Mouse (Mus musculus): ENCODE results near the gene Krtap28-13.
A peak's percentile ranks its signal among the peaks of the same experiment; 100 is the strongest.

Gene Krtap28-13

GRCm38 (mm10) chr1:83060643-83061042, at the start of gene Krtap28-13:
TSS of gene Krtap28-13 (plus strand) at chr1:83060930.
- no peak for DNase-seq

DNA sequence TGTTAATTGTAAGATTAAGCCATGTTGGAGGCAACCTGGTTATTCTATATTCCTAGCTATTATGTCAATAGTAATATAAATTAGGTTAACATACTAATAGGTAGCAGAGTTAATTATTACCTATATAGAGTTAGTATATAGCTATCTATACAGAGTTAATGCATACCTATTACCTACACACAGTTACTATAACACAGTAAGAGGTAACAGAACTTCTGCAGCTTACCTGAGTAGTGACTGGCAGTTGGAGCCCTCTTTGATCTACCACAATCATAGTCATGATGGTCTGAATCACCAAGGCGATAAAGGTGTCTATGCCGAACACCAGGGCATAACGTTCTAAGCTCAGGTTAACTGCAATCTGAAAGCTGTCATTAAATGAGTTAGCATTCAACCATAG, 46.3 kb upstream of the Krtap28-13 start:
- DNase-seq: no peak

GRCm38 (mm10) chr1:83015329-83015879, 45.3 kb upstream of the Krtap28-13 start:
- no peak for DNase-seq

DNA sequence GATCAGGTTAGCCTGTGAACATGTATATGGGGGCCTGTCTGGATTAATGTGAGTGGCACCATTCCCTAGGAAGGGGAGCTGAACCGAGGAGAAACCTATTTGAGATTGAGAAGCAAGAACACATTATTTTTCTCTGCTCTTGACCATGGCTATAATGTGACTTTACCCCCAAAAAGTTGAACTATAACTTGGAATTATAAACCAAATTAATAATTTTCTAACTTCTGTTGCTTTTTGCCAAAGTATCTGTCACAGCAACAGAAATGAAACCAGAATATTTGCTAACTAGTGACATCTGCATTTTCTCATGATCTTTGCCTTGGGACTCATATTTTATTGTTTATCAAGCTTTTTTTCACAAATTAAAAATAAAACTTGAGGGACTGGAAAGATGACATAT, 44.2 kb upstream of the Krtap28-13 start:
- DNase-seq: no peak

DNA sequence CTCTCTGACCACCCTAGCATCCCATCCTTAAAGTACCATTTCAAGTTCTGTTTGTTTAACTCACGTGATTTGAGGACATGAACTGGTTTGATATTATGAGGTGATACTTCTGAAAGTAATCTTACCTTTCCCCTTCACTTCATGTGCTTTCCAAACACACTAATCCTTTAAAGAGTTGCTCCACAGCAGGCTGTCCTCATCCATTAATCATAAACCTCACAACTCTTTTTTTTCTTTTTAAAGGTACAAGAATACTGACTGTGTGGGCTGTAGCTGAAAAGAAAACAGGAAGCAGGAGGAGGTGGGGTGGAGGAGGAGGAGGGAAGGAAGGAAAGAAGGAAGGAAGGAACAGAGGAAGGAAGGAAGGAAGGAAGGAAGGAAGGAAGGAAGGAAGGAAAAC, 28.8 kb upstream of the Krtap28-13 start:
- DNase-seq: no peak

DNA sequence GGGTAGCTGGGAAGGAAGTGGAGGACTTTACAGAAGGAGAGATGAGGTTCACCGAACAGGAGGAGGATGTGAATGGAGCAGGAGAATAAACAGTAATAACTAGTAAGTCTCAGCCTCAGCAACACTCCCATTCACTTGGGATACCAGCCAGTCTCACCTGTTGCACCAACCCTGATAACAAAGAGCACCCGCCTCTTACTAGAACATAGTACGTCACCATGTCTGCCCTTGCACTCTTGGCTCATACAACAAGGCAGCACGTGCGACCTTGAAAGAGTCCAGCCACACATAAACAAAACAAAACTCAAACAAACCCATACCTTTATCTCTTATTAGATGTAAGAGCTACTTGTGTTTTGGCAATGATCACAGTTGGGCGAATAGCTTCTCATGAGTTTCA, 28.2 kb upstream of the Krtap28-13 start:
- peak in 1 of 2 experiments; percentile 10 for DNase-seq

GRCm38 (mm10) chr1:83034509-83034908, 26.2 kb upstream of the Krtap28-13 start:
- DNase-seq: no peak

GRCm38 (mm10) chr1:83036892-83037667, 23.6 kb upstream of the Krtap28-13 start:
- no peak for DNase-seq

DNA sequence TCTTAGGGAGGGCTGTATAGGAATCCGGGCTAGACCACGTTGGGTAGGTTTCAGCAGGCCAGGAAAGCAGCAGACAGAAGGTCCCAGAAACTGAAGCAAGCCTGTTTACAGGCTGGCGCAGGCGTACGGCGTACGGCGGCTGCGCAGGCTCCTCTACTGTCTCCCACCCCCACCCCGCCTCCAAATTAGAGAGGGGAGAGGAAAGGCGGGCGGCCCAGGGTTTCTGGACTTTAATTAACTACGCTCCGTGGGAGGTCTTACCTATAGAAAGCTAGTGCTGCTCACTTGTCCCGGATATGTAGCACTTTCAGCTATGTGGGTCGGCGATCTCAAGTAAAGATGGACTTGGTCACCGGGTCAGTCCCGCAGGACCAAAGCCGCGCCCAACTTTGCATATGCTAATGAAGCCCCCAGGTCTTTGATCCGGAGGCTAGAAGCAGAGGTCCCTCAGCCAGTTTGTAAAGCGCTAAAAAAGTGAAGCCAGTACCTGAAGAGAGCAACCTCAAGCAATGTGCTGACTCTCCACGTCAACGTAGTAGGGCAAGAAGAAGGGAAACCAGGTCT, 22.5 kb upstream of the Krtap28-13 start, which contains the start of gene Slc19a3:
TSS of gene Slc19a3 (minus strand) at position 340 of the 564 bp plus-strand sequence.
- DNase-seq: peak; percentile 25 to 60

DNA sequence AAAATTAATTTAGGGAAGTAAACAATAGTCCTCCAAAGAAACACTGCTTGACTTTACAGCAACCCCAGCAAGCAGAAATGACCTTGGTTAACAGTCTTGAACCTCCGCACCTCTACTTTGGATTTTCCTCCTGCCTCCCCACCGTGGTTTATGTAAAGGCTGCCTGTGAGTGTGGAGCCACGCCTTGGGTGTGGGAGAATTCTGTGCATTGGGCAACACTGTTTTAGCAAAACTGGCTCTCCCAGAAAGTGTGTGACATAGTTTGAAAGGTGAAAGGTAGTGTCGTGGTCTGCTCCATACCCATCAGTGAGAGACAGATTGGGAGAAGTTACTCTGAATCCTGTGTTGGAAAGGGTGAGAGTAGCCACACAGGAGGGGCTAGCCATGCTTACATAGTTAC, 21.6 kb upstream of the Krtap28-13 start:
- DNase-seq: no peak

- DNase-seq: no peak
Measured at GRCm38 (mm10) chr1:83042380-83042779, 18.4 kb upstream of the Krtap28-13 start, which contains the start of gene Krtap28-10. TSS of gene Krtap28-10 (minus strand) at chr1:83042480.

GRCm38 (mm10) chr1:83044882-83045427, 15.8 kb upstream of the Krtap28-13 start, which contains the start of gene Gm47969:
TSS of gene Gm47969 (plus strand) at chr1:83044932.
- DNase-seq: peak; percentile 32 to 46

DNA sequence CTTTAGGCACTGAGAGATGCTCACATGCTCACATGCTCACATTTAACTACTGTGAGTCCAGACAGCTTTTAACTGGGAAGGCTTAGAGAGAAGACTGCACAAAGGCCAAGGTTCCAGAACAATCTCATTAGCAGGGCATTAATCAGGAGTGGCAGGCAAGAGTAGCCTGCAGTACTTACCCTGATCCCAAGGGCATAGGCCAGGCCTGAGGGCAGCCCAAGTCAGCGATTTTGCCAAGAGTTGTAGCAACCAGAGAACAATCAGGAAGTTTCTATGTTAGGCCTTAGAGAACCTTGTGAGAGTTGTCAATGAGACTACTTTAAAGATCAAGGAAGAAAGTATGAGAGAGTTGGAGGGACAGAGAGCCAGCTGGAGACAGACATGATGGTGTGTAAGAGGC, 2.2 kb upstream of the Krtap28-13 start:
- DNase-seq: no peak

- no peak for DNase-seq
Measured at GRCm38 (mm10) chr1:83059278-83059677, 1.5 kb upstream of the Krtap28-13 start, which contains the start of gene A030005K14Rik. TSS of gene A030005K14Rik (minus strand) at chr1:83059378.

- no peak for DNase-seq
Measured at GRCm38 (mm10) chr1:83064851-83065250, 4.1 kb downstream of the Krtap28-13 start.

DNA sequence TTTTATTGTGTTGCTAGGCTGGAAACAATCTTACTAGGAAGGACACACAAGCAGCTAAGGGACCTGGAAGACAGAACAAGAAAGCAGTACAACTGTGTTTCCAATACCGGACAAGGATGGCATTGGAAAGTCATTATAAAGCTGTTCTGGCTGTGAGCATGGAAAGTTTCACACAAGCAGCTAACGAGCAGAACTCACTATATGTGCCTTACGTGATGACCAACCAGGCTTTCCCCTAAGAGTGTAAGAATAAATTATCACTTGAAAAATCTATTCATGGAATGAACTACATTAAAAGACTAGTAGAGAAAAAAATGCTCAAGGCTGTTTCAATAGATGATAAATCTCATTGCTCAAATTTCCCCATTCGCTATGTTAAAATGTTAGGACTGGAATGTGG, 5.8 kb downstream of the Krtap28-13 start:
- no peak for DNase-seq

DNA sequence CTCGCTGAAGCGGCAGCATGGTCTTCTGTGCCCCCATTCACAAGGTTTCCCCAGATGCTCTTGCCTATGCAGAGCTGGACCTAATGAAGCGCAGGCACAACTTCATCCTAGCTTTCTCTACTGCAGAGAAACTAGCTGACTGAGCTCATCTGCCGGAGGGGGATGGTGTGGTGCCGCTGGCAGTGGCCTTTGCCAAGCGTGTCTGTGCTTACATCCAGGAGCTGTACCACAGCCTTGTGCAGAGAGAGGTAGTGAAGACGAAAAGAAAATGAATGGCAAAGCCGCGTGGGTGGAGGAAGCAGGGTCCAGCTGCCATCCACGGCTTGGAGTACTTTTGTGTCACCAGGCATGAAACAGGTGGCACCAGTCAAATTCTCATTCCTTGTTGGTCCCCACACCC, 6.5 kb downstream of the Krtap28-13 start:
- DNase-seq: no peak

DNA sequence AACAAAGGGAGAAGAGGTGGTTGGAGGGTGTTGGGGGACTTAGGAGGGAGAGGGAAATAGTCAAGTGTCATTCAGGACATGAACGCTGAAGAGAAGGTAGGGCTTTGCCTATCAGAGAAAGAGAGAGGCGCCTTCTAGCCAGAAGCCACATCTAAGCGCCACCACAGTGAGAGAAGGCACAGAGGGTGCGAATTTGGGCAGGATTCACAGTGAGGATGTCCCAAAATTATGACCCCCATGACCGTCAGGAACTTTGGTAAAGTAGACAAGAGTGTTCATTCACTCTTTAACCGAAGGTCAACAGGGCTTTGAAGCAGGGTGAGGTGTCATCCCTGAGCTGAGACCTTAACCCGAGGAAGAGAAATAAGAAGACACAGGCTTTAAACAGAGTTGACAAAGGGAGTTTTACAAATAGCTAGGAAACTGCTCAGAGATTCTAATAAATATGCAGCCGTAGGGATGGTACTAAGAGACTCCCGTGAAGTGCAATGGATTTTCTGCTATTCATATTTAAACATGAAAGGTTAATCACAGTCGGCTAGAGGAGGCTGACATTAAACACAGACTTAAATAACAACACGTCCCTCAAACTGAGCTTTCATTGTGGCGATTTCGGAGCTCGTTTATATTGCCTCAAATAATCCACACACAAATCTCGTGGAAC, 14.9 kb downstream of the Krtap28-13 start:
- DNase-seq: no peak

GRCm38 (mm10) chr1:83076190-83076917, 15.6 kb downstream of the Krtap28-13 start:
- peak in 1 of 2 experiments; percentile 23 for DNase-seq

DNA sequence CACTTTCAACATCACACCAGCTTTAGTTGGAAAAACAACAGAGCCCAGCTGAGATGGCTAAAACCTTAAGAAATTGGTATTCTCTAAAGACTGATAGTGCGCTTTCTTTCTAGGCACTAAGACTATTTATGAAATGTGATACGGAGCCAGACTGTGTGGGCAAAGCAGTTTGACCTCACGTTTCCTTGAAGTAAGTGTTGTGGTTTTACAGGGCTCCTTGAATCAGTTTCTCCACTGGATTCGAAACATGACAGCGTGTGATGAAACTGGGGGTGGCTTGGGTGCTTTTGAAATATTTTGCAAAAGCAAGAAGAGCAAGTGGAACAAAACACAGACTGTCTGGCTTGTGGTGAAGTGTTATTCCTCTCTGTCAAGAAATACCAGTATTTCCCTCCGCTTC, 16.3 kb downstream of the Krtap28-13 start:
- DNase-seq: no peak

DNA sequence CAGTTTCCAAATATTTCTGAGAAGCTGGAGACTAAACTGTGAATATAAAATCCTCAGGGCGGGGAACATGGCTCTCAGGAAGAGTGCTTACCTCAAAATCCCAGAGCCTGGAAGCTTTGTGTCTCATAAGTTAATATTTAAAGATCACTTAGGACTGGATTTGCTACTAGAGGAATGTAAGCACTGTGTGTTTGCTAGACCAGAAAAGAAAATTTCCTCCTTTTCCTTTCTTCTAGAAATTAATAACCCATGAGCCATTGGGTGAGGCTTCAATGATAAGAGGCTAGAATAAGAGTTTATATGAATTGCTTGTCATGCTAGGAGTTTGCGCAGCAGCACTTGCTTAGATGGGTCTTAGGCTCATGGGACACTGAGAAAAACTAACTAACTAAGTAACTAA, 24.1 kb downstream of the Krtap28-13 start:
- DNase-seq: no peak

DNA sequence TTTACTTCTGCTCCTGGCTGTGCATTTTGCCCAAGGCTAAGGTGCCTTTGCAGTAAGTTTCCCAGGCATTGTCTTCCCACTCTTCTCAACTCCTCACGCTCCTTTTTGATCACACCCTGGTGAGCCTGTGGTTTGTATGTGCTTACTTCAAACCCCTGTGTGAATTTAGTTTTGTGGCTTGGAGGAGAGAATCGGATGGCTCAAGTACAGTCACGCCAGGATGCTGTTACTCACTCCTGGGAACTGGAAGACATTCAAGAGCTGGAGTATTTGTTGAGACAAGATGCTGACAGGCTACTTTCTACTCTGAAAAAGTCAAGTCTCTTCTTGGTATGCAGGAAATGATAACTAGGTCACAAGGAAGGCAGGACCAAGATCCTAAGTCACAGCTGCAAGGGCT, 30.5 kb downstream of the Krtap28-13 start:
- DNase-seq: no peak
